Mouse (Mus musculus) hindbrain, embryonic 16.5 days (tissue): Measurements from ENCODE around the gene Sipa1l1. TPM values are rescaled to one million over a fixed set of nuclear protein-coding genes. Genes with fewer than 3 reads are reported as not detected.

Experiments used
- ATAC-seq: fragments of 200-750 bp; cut with Nextera tagmentation; 2 replicates; pipeline ENCODE4 v1.8.0; 2017; ENCODE audit warnings: moderate TSS enrichment, moderate library complexity
- H3K27ac ChIP-seq: fragments of 300-500 bp; sonication (generic); 2 replicates; pipeline ENCODE4 v1.5.1; 2014; ENCODE audit warnings: low read depth, mild to moderate bottlenecking, control low read depth, low read length, moderate library complexity
- H3K27me3 ChIP-seq: fragments of 300-500 bp; sonication (generic); replicated peaks from 2 replicates; pipeline ENCODE4 v1.6.1; 2014; ENCODE audit warnings: low read length; ENCODE audit not compliant: control insufficient read depth, insufficient read depth
- H3K36me3 ChIP-seq: fragments of 300-500 bp; sonication (generic); 2 replicates; pipeline ENCODE4 v1.6.1; 2014; ENCODE audit warnings: mild to moderate bottlenecking, low read length, moderate library complexity, mixed read lengths; ENCODE audit not compliant: control insufficient read depth, insufficient read depth
- H3K4me1 ChIP-seq: fragments of 300-500 bp; sonication (generic); 2 replicates; pipeline ENCODE4 v1.6.1; 2014; ENCODE audit warnings: low read depth, low read length; ENCODE audit not compliant: control insufficient read depth, insufficient read depth
- H3K4me2 ChIP-seq: fragments of 300-500 bp; sonication (generic); 2 replicates; pipeline ENCODE4 v1.6.1; 2014; ENCODE audit warnings: mild to moderate bottlenecking, low read length, control low read depth, moderate library complexity
- H3K4me3 ChIP-seq: fragments of 300-500 bp; sonication (generic); 2 replicates; pipeline ENCODE4 v1.5.1; 2014; ENCODE audit warnings: mild to moderate bottlenecking, low read length, control low read depth, moderate library complexity
- H3K9ac ChIP-seq: fragments of 300-500 bp; sonication (generic); 2 replicates; pipeline ENCODE4 v1.6.1; 2014; ENCODE audit warnings: low read depth, mild to moderate bottlenecking, control low read depth, low read length, moderate library complexity
- H3K9me3 ChIP-seq: fragments of 300-500 bp; sonication (generic); 2 replicates; pipeline ENCODE4 v1.6.1; 2014; ENCODE audit warnings: mild to moderate bottlenecking, low read length, moderate library complexity; ENCODE audit not compliant: control insufficient read depth
- WGBS: fragments of 180-500 bp; shearing (Covaris S2); extraction: QIAGEN DNeasy Blood & Tissue Kit; methylation state at CpG from one replicate; pipeline ENCODE4 v1.1.7; 2014; 5-methylcytosine and 5-hydroxymethylcytosine counted together
- polyA plus RNA-seq: library from polyadenylated mRNA; unstranded; fragments of >200 nt; fragmentation: Nextera tagmentation; extraction: Ambion mirVana; gene quantifications from 2 replicates; pipeline ENCODE4 v1.2.1, GENCODE M21; 2015

Gene Sipa1l1
- polyA plus RNA-seq, 1 experiment from 2014 or later: 11.2 TPM

GRCm38 (mm10) chr12:82397751-82398150 lies 228.6 kb downstream of the Sipa1l1 start:
- Histone ChIP-seq H3K4me2 (no peak overlapping the region), H3K4me1 (peaks cover 9% of the 10 kb centered on the region), H3K27me3 (no peaks in the 10 kb centered on the region), H3K4me3 (no peak overlapping the region), H3K9me3 (no peaks in the 10 kb centered on the region), H3K36me3 (no peaks in the 10 kb centered on the region), H3K27ac (0 out of 2 replicates have a peak overlapping the region, but pooled peaks have one; percentile 32), H3K9ac (no peak overlapping the region)
- WGBS: 50% methylated on average over 9 of the region's 9 CpGs
- peak; percentile 54; the same call in 1 of the 2 replicates for ATAC-seq

GRCm38 (mm10) chr12:82398926-82399325 lies 229.8 kb downstream of the Sipa1l1 start:
- Histone ChIP-seq H3K4me1 (peaks cover 9% of the 10 kb centered on the region), H3K27ac (no peak overlapping the region), H3K36me3 (no peaks in the 10 kb centered on the region), H3K27me3 (no peaks in the 10 kb centered on the region), H3K4me2 (no peak overlapping the region), H3K9ac (no peak overlapping the region), H3K9me3 (no peaks in the 10 kb centered on the region), H3K4me3 (no peak overlapping the region)
- WGBS: 90% methylated on average over 2 of the region's 2 CpGs
- ATAC-seq: no peak

- peaks cover 9% of the 10 kb centered on the region for H3K4me1 ChIP-seq
- H3K36me3 ChIP-seq: no peaks in the 10 kb centered on the region
- 0 out of 2 replicates have a peak overlapping the region, but pooled peaks have one; percentile 24 for H3K27ac ChIP-seq
- H3K9me3 ChIP-seq: no peaks in the 10 kb centered on the region
- H3K4me3 ChIP-seq: no peak overlapping the region
- H3K9ac ChIP-seq: 0 out of 2 replicates have a peak overlapping the region, but pooled peaks have one; percentile 5
- H3K27me3 ChIP-seq: no peaks in the 10 kb centered on the region
- no peak overlapping the region for H3K4me2 ChIP-seq
- 75% methylated on average over 6 of the region's 6 CpGs for WGBS
- ATAC-seq: 0 out of 2 replicates have a peak, but pooled peaks have one; percentile 42
Observed at GRCm38 (mm10) chr12:82399971-82400720, 231.0 kb downstream of the Sipa1l1 start.

- no peak overlapping the region for H3K27ac ChIP-seq
- no peaks in the 10 kb centered on the region for H3K9me3 ChIP-seq
- H3K4me3 ChIP-seq: no peak overlapping the region
- ATAC-seq: no peak
- H3K4me1 ChIP-seq: peaks cover 9% of the 10 kb centered on the region
- no peaks in the 10 kb centered on the region for H3K36me3 ChIP-seq
- no peak overlapping the region for H3K4me2 ChIP-seq
- H3K9ac ChIP-seq: no peak overlapping the region
- WGBS: 67% methylated on average over 7 of the region's 7 CpGs
- no peaks in the 10 kb centered on the region for H3K27me3 ChIP-seq
Observed at GRCm38 (mm10) chr12:82400783-82401182, 231.7 kb downstream of the Sipa1l1 start.

GRCm38 (mm10) chr12:82401440-82401839 lies 232.3 kb downstream of the Sipa1l1 start:
- no peaks in the 10 kb centered on the region for H3K27me3 ChIP-seq
- H3K9me3 ChIP-seq: no peaks in the 10 kb centered on the region
- H3K27ac ChIP-seq: no peak overlapping the region
- 84% methylated on average over 4 of the region's 4 CpGs for WGBS
- H3K4me3 ChIP-seq: no peak overlapping the region
- peaks cover 9% of the 10 kb centered on the region for H3K4me1 ChIP-seq
- no peak overlapping the region for H3K4me2 ChIP-seq
- ATAC-seq: no peak
- no peaks in the 10 kb centered on the region for H3K36me3 ChIP-seq
- no peak overlapping the region for H3K9ac ChIP-seq

- H3K4me1 ChIP-seq: peaks cover 8% of the 10 kb centered on the region
- no peak overlapping the region for H3K9ac ChIP-seq
- no peaks in the 10 kb centered on the region for H3K27me3 ChIP-seq
- H3K9me3 ChIP-seq: no peaks in the 10 kb centered on the region
- WGBS: 79% methylated on average over 9 of the region's 9 CpGs
- H3K27ac ChIP-seq: no peak overlapping the region
- no peak overlapping the region for H3K4me2 ChIP-seq
- no peaks in the 10 kb centered on the region for H3K36me3 ChIP-seq
- no peak for ATAC-seq
- no peak overlapping the region for H3K4me3 ChIP-seq
Observed at GRCm38 (mm10) chr12:82402635-82403034, 233.5 kb downstream of the Sipa1l1 start.

GRCm38 (mm10) chr12:82407531-82408255 lies 238.6 kb downstream of the Sipa1l1 start:
- no peak overlapping the region for H3K4me2 ChIP-seq
- H3K4me1 ChIP-seq: no peaks in the 10 kb centered on the region
- no peak overlapping the region for H3K27ac ChIP-seq
- no peak for ATAC-seq
- H3K9me3 ChIP-seq: no peaks in the 10 kb centered on the region
- H3K9ac ChIP-seq: no peak overlapping the region
- WGBS: 74% methylated on average over 5 of the region's 5 CpGs
- H3K36me3 ChIP-seq: peaks cover 3% of the 10 kb centered on the region; the same call in 1 of the 2 replicates
- H3K27me3 ChIP-seq: no peaks in the 10 kb centered on the region
- no peak overlapping the region for H3K4me3 ChIP-seq

GRCm38 (mm10) chr12:82408486-82408885 lies 239.4 kb downstream of the Sipa1l1 start:
- H3K9ac ChIP-seq: no peak overlapping the region
- no peak overlapping the region for H3K4me3 ChIP-seq
- H3K4me2 ChIP-seq: no peak overlapping the region
- no peak overlapping the region for H3K27ac ChIP-seq
- H3K9me3 ChIP-seq: no peaks in the 10 kb centered on the region
- H3K27me3 ChIP-seq: no peaks in the 10 kb centered on the region
- 66% methylated on average over 6 of the region's 6 CpGs for WGBS
- ATAC-seq: peak; percentile 76
- H3K4me1 ChIP-seq: no peaks in the 10 kb centered on the region
- peaks cover 3% of the 10 kb centered on the region; the same call in 1 of the 2 replicates for H3K36me3 ChIP-seq
